Mouse (Mus musculus): ENCODE measurements around the gene Gm28230. TPM values are rescaled to one million over a fixed set of nuclear protein-coding genes. Genes with fewer than 3 reads are reported as not detected.

Gene Gm28230
- polyA plus RNA-seq, 1 experiment from 2014 or later, result not detected

DNA sequence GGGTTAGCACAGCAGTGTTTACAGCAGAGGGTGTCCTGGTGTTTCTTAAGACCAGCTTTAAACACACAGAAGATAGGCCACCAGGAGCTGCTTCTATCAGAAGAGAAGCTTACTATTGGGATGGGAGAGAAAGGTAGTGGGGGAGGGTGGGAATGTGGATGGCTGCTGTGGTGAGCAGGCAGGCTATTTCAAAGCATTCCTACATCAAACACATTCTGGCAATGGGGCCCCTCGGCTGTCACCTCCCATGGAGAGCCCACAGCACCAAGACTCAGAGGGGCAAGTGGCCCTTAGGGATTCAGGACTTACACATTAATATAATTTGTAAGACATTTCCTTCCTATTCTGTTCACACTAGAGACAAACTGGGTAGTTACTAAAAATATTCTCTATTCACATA, 33.6 kb downstream of the Gm28230 start:
- ATAC-seq (no peak), DNase-seq (ENCODE audit: low spot score) (no peak)
- Histone ChIP-seq H3K36me3 (ENCODE audit: control insufficient read depth, insufficient read depth, low read length) (no peaks in the 10 kb centered on the region), H3K4me2 (ENCODE audit: low read length) (no peak overlapping the region), H3K27ac (ENCODE audit: low read depth, low read length) (no peak overlapping the region), H3K4me1 (ENCODE audit: control insufficient read depth, insufficient read depth, low read length) (peaks cover 5% of the 10 kb centered on the region; the same call in 1 of the 2 replicates), H3K27me3 (replicated peaks; ENCODE audit: control insufficient read depth, insufficient read depth, low read length) (peaks cover 82% of the 10 kb centered on the region), H3K9me3 (replicated peaks; ENCODE audit: control insufficient read depth, low read length) (no peaks in the 10 kb centered on the region), H3K4me3 (ENCODE audit: low read depth, low read length) (no peak overlapping the region), H3K9ac (ENCODE audit: low read length) (no peak overlapping the region)
- 0% methylated on average over 1 of the region's 1 CpGs for whole genome bisulfite sequencing

DNA sequence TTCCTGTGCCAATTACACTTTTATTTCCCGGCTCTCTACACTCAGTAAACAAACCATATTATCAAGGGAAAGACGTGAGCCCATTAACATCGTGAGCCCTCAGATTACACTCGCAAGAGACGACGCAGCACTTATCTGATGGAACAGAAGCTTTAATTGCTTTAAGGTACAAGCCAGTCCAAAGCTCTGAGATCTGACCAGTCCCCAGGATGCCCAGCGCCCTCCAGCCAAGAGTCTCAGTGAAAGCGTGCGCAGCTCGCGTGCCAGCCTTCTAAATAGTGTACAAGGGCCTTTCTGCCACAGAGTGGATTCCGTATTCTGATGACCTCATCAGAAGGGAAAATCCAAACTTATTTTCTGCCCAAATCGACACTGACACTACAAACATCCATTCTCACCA, 35.4 kb downstream of the Gm28230 start:
- H3K9ac ChIP-seq (ENCODE audit: low read length), result no peak overlapping the region
- no peak for DNase-seq (ENCODE audit: low spot score)
- WGBS, result 5% methylated on average over 13 of the region's 13 CpGs
- H3K27ac ChIP-seq (ENCODE audit: low read depth, low read length), result no peak overlapping the region
- no peaks in the 10 kb centered on the region for H3K9me3 ChIP-seq (replicated peaks; ENCODE audit: control insufficient read depth, low read length)
- H3K4me2 ChIP-seq (ENCODE audit: low read length), result no peak overlapping the region
- H3K27me3 ChIP-seq (replicated peaks; ENCODE audit: control insufficient read depth, insufficient read depth, low read length), result peaks cover 80% of the 10 kb centered on the region
- peaks cover 5% of the 10 kb centered on the region; the same call in 1 of the 2 replicates for H3K4me1 ChIP-seq (ENCODE audit: control insufficient read depth, insufficient read depth, low read length)
- H3K36me3 ChIP-seq (ENCODE audit: control insufficient read depth, insufficient read depth, low read length), result no peaks in the 10 kb centered on the region
- no peak for ATAC-seq
- H3K4me3 ChIP-seq (ENCODE audit: low read depth, low read length), result no peak overlapping the region

DNA sequence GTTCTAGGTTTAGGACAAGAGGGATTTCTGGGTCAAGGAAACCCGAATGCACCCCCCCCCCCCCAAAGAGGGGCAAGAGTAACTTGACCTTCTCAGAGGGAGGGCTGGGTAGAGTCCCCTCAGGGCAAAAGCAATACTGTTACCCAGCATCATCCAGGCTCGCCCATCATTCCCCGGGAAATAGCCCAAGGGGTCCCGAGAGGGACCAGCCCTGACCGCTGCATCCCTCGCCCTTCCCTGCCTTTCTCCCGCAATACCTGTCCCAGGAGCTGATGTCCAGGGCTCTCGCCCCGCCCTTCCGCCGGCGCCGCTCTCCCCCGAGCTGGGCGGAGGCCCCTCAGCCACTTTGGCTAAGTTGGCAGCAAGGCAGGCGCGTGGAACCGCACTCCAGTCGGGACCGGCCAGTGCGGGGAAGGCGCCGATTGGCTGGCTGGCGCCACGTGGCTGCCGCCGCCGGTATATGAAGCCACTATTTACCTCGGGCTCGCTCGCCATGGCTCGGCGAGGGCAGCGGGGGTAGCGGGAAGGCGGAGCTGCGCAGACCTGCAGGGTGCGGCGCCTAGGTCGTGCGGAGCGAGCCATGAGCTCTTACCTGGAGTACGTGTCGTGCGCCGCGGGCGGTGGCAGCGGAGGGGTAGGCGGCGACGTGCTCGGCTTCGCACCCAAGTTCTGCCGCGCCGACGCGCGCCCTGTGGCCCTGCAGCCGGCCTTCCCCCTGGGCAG, 36.2 kb downstream of the Gm28230 start, which contains the start of gene Hoxd1:
Gene Hoxd1, plus strand, starts transcription at position 459 of the 723 bp plus-strand sequence.
- Histone ChIP-seq H3K9me3 (replicated peaks; ENCODE audit: control insufficient read depth, low read length) (no peaks in the 10 kb centered on the region), H3K4me3 (ENCODE audit: low read depth, low read length) (peak within 1 kb of the TSS; percentile 43), H3K4me1 (ENCODE audit: control insufficient read depth, insufficient read depth, low read length) (peaks cover 5% of the 10 kb centered on the region; the same call in 1 of the 2 replicates), H3K27me3 (replicated peaks; ENCODE audit: control insufficient read depth, insufficient read depth, low read length) (peaks cover 74% of the 10 kb centered on the region), H3K9ac (ENCODE audit: low read length) (peak within 1 kb of the TSS; percentile 25; the same call in 1 of the 2 replicates), H3K4me2 (ENCODE audit: low read length) (peak within 1 kb of the TSS; percentile 80), H3K36me3 (ENCODE audit: control insufficient read depth, insufficient read depth, low read length) (no peaks in the 10 kb centered on the region), H3K27ac (ENCODE audit: low read depth, low read length) (no peak within 1 kb of the TSS)
- peak; percentile 61 for DNase-seq (ENCODE audit: low spot score)
- WGBS, result under 1% methylated on average over 61 of the region's 61 CpGs
- ATAC-seq, result peak; percentile 87

DNA sequence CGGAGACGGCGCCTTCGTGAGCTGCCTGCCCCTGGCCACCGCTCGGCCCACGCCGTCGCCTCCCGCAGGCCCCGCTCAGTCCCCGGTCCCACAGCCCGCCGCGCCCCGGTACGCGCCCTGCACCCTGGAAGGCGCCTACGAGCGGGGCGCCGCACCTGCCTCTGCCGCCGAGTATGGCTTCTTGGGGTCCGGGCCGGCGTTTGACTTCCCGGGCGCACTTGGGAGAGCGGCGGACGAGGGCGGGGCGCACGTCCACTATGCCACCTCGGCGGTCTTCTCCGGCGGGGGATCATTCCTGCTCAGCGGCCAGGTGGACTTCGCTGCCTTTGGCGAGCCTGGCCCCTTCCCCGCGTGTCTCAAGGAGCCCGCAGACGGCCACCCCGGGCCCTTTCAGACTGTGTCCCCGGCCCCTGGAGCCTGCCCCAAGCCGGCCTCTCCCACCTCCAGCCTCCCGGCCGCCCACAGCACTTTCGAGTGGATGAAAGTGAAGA, 36.8 kb downstream of the Gm28230 start:
- Histone ChIP-seq H3K4me2 (ENCODE audit: low read length) (peak overlapping the region; percentile 80), H3K9ac (ENCODE audit: low read length) (peak overlapping the region; percentile 25; the same call in 1 of the 2 replicates), H3K36me3 (ENCODE audit: control insufficient read depth, insufficient read depth, low read length) (no peaks in the 10 kb centered on the region), H3K4me1 (ENCODE audit: control insufficient read depth, insufficient read depth, low read length) (peaks cover 5% of the 10 kb centered on the region; the same call in 1 of the 2 replicates), H3K27ac (ENCODE audit: low read depth, low read length) (no peak overlapping the region), H3K4me3 (ENCODE audit: low read depth, low read length) (peak overlapping the region; percentile 43), H3K9me3 (replicated peaks; ENCODE audit: control insufficient read depth, low read length) (no peaks in the 10 kb centered on the region), H3K27me3 (replicated peaks; ENCODE audit: control insufficient read depth, insufficient read depth, low read length) (peaks cover 71% of the 10 kb centered on the region)
- ATAC-seq (peak; percentile 26; the same call in 1 of the 2 replicates), DNase-seq (ENCODE audit: low spot score) (no peak)
- WGBS, result 2% methylated on average over 51 of the region's 53 CpGs

DNA sequence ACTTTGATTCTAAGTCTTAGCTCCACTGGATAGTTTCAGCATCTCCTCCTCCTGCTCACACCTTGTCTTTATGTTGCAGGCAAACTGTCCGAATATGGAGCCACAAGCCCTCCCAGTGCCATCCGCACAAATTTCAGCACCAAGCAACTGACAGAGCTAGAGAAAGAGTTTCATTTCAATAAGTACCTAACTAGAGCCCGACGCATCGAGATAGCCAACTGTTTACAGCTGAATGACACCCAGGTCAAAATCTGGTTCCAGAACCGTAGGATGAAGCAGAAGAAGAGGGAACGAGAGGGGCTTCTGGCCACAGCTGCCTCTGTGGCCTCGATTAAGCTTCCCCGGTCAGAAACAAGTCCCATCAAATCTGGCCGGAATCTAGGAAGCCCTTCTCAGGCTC, 37.4 kb downstream of the Gm28230 start:
- no peak overlapping the region for H3K4me2 ChIP-seq (ENCODE audit: low read length)
- WGBS, result 51% methylated on average over 10 of the region's 10 CpGs
- H3K9ac ChIP-seq (ENCODE audit: low read length), result no peak overlapping the region
- no peak overlapping the region for H3K27ac ChIP-seq (ENCODE audit: low read depth, low read length)
- H3K27me3 ChIP-seq (replicated peaks; ENCODE audit: control insufficient read depth, insufficient read depth, low read length), result peaks cover 72% of the 10 kb centered on the region
- H3K9me3 ChIP-seq (replicated peaks; ENCODE audit: control insufficient read depth, low read length), result no peaks in the 10 kb centered on the region
- H3K36me3 ChIP-seq (ENCODE audit: control insufficient read depth, insufficient read depth, low read length), result no peaks in the 10 kb centered on the region
- no peak for ATAC-seq
- no peak for DNase-seq (ENCODE audit: low spot score)
- H3K4me3 ChIP-seq (ENCODE audit: low read depth, low read length), result no peak overlapping the region
- H3K4me1 ChIP-seq (ENCODE audit: control insufficient read depth, insufficient read depth, low read length), result peaks cover 5% of the 10 kb centered on the region; the same call in 1 of the 2 replicates

DNA sequence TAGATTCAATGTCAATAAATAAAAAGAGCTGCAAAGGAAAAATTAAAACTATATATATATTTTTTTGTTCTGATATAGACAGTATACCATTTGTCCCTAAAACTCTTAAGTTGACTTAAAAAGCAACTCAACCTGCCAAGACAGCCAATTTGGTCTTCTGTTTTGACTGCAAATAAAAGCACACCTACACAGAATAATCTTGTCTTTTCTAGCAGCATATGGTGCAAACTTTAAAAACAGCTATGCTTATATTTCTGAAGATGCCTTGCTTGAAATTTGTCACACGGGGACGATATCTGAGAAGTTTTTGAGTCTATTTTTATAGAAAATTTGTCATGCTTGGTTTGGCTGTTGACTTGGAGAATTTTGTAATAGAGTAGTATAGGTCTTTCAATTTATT, 47.8 kb downstream of the Gm28230 start:
- WGBS, result 92% methylated on average over 2 of the region's 2 CpGs
- Histone ChIP-seq H3K4me2 (ENCODE audit: low read length) (no peak overlapping the region), H3K9ac (ENCODE audit: low read length) (no peak overlapping the region), H3K27me3 (replicated peaks; ENCODE audit: control insufficient read depth, insufficient read depth, low read length) (no peaks in the 10 kb centered on the region), H3K27ac (ENCODE audit: low read depth, low read length) (no peak overlapping the region), H3K4me1 (ENCODE audit: control insufficient read depth, insufficient read depth, low read length) (no peaks in the 10 kb centered on the region), H3K36me3 (ENCODE audit: control insufficient read depth, insufficient read depth, low read length) (no peaks in the 10 kb centered on the region), H3K9me3 (replicated peaks; ENCODE audit: control insufficient read depth, low read length) (no peaks in the 10 kb centered on the region), H3K4me3 (ENCODE audit: low read depth, low read length) (no peak overlapping the region)
- DNase-seq (ENCODE audit: low spot score) (no peak), ATAC-seq (no peak)

DNA sequence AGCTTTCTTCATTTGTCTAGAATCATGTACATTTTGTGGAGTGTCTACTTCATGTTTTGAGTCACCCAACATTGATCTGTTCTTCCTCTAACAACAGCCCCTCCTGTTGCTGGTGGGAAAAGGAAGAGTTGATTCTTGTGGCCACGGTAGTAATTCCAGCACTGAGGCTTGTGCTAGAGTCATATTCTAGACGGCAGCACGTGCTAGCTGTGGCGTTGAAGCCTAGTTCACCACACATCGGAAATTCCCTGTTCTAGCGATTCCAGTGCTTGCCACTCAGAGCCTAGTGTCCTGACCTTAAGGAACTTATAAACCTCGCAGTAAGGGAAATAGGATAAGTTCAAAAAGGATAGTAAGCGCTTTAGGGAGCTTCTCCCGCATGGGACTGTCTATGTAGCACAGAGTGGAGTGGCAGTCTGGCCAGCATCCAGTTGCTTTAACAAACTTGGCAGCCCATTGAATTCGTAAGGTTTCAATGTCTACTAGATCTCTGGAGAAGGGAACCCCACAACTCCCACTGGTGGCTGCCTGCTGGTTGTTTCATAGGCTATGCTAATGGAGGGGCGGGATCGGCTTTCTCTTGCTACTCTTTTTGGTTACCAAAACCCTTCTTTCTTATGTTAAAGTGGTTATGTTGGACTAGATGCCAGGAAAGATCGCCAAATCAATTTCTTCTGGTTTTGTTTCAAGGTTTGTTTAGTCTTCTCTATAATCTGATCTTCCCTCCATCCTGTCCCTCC, 51.2 kb downstream of the Gm28230 start:
- ATAC-seq, result no peak
- DNase-seq (ENCODE audit: low spot score), result peak; percentile 47
- no peak overlapping the region for H3K4me2 ChIP-seq (ENCODE audit: low read length)
- 66% methylated on average over 13 of the region's 13 CpGs for WGBS
- H3K27me3 ChIP-seq (replicated peaks; ENCODE audit: control insufficient read depth, insufficient read depth, low read length), result no peaks in the 10 kb centered on the region
- no peaks in the 10 kb centered on the region for H3K4me1 ChIP-seq (ENCODE audit: control insufficient read depth, insufficient read depth, low read length)
- H3K4me3 ChIP-seq (ENCODE audit: low read depth, low read length), result no peak overlapping the region
- H3K9me3 ChIP-seq (replicated peaks; ENCODE audit: control insufficient read depth, low read length), result no peaks in the 10 kb centered on the region
- H3K36me3 ChIP-seq (ENCODE audit: control insufficient read depth, insufficient read depth, low read length), result no peaks in the 10 kb centered on the region
- H3K9ac ChIP-seq (ENCODE audit: low read length), result no peak overlapping the region
- H3K27ac ChIP-seq (ENCODE audit: low read depth, low read length), result no peak overlapping the region

DNA sequence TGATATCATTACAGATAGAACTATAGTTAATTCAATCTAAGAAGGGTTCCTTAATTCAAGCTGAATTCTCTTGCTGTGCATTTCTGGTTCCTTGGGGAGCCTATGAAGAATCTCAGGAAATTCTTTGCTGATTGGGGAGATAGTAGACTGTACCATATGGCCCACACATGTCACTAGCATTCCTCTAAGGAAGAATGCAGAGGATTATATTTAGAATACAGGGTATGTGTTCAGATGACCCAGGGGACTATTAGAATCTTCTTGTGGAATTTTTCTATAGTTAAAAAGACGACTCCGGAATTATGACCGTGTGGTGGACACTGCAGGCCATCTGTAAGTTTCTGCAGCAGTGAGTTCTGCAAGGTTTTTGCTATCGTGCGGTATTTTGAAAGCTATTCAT, 54.9 kb downstream of the Gm28230 start:
- no peaks in the 10 kb centered on the region for H3K4me1 ChIP-seq (ENCODE audit: control insufficient read depth, insufficient read depth, low read length)
- no peak overlapping the region for H3K27ac ChIP-seq (ENCODE audit: low read depth, low read length)
- DNase-seq (ENCODE audit: low spot score) (no peak), ATAC-seq (no peak)
- no peak overlapping the region for H3K4me3 ChIP-seq (ENCODE audit: low read depth, low read length)
- no peak overlapping the region for H3K9ac ChIP-seq (ENCODE audit: low read length)
- no peaks in the 10 kb centered on the region for H3K27me3 ChIP-seq (replicated peaks; ENCODE audit: control insufficient read depth, insufficient read depth, low read length)
- no peak overlapping the region for H3K4me2 ChIP-seq (ENCODE audit: low read length)
- WGBS, result 94% methylated on average over 5 of the region's 5 CpGs
- H3K9me3 ChIP-seq (replicated peaks; ENCODE audit: control insufficient read depth, low read length), result no peaks in the 10 kb centered on the region
- H3K36me3 ChIP-seq (ENCODE audit: control insufficient read depth, insufficient read depth, low read length), result no peaks in the 10 kb centered on the region

Measured in forebrain, embryonic 14.5 days (tissue).